Mouse (Mus musculus) forebrain, embryonic 14.5 days (tissue): ENCODE results near the gene Pacrg. TPM values are rescaled to one million over a fixed set of nuclear protein-coding genes. Genes with fewer than 3 reads are reported as not detected.
A peak's percentile ranks its signal among the peaks of the same experiment; 100 is the strongest.

ENCODE experiments used
- ATAC-seq: fragments of 200-750 bp; cut with Nextera tagmentation; 2 replicates; pipeline ENCODE4 v1.8.0; 2017; ENCODE audit warnings: mild to moderate bottlenecking, moderate library complexity
- DNase-seq: peaks from one replicate; pipeline ENCODE4 v3.0.0-alpha.2; 2015; ENCODE audit warnings: low spot score
- H3K27ac ChIP-seq: fragments of 300-500 bp; sonication (generic); 2 replicates; pipeline ENCODE4 v1.5.1; 2014; ENCODE audit warnings: low read depth, mild to moderate bottlenecking, control low read depth, low read length, moderate library complexity
- H3K27me3 ChIP-seq: fragments of 300-500 bp; sonication (generic); replicated peaks from 2 replicates; pipeline ENCODE4 v1.6.1; 2014; ENCODE audit warnings: low read length, control low read depth, mixed read lengths; ENCODE audit not compliant: control insufficient read depth, insufficient read depth
- H3K36me3 ChIP-seq: fragments of 300-500 bp; sonication (generic); 2 replicates; pipeline ENCODE4 v1.6.1; 2014; ENCODE audit warnings: low read length, control low read depth; ENCODE audit not compliant: control insufficient read depth, insufficient read depth
- H3K4me1 ChIP-seq: fragments of 300-500 bp; sonication (generic); 2 replicates; pipeline ENCODE4 v1.6.1; 2014; ENCODE audit warnings: antibody characterized with exemption, low read length, control low read depth; ENCODE audit not compliant: control insufficient read depth, insufficient read depth
- H3K4me2 ChIP-seq: fragments of 300-500 bp; sonication (generic); 2 replicates; pipeline ENCODE4 v1.6.1; 2014; ENCODE audit warnings: mild to moderate bottlenecking, control low read depth, low read length
- H3K4me3 ChIP-seq: fragments of 300-500 bp; sonication (generic); 2 replicates; pipeline ENCODE4 v1.5.1; 2014; ENCODE audit warnings: low read depth, low read length, control low read depth
- H3K9ac ChIP-seq: fragments of 300-500 bp; sonication (generic); 2 replicates; pipeline ENCODE4 v1.6.1; 2014; ENCODE audit warnings: mild to moderate bottlenecking, low read length, control low read depth, moderate library complexity
- H3K9me3 ChIP-seq: fragments of 300-500 bp; sonication (generic); replicated peaks from 2 replicates; pipeline ENCODE4 v1.6.1; 2016; ENCODE audit warnings: low read length, control low read depth, mixed read lengths; ENCODE audit not compliant: control insufficient read depth
- WGBS: fragments of 180-500 bp; shearing (Covaris S2); extraction: QIAGEN DNeasy Blood & Tissue Kit; methylation state at CpG from one replicate; pipeline ENCODE4 v1.1.7; 2014; 5-methylcytosine and 5-hydroxymethylcytosine counted together
- polyA plus RNA-seq: library from polyadenylated mRNA; unstranded; fragments of >200 nt; fragmentation: Nextera tagmentation; extraction: Ambion mirVana; gene quantifications from 2 replicates; pipeline ENCODE4 v1.2.1, GENCODE M21; 2014

Gene Pacrg
- polyA plus RNA-seq, 1 experiment from 2014 or later, result 7.8 TPM

GRCm38 (mm10) chr17:10766735-10767406 is 73.2 kb downstream of the Pacrg start:
- H3K27me3 ChIP-seq, result no peaks in the 10 kb centered on the region
- DNase-seq (no peak), ATAC-seq (no peak)
- no peak overlapping the region for H3K9ac ChIP-seq
- no peaks in the 10 kb centered on the region for H3K9me3 ChIP-seq
- H3K4me2 ChIP-seq, result no peak overlapping the region
- WGBS, result 86% methylated on average over 10 of the region's 10 CpGs
- no peak overlapping the region for H3K4me3 ChIP-seq
- no peak overlapping the region for H3K27ac ChIP-seq
- H3K4me1 ChIP-seq, result peaks cover 7% of the 10 kb centered on the region
- H3K36me3 ChIP-seq, result no peaks in the 10 kb centered on the region

DNA sequence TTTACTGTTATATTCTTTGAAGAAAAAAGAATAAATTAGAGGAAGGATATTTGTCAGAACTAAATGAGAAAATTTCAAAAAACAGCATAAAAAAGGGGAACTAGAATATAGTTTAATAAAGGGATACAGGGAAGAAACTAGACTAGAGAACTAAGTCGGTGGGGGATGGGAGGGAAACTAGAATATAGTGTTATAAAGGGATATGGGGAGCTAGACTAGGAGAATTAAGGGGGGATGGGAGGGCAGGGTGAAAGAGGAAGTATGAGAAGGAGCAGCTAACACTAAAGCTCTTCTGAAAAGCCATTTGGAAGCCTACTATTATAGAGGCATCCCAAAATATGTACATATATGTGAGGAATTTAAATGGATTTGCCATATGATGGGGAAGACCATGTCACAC is 75.8 kb downstream of the Pacrg start:
- no peak for DNase-seq
- Histone ChIP-seq H3K4me1 (no peaks in the 10 kb centered on the region), H3K27ac (no peak overlapping the region), H3K9ac (no peak overlapping the region), H3K9me3 (no peaks in the 10 kb centered on the region), H3K4me3 (no peak overlapping the region), H3K27me3 (no peaks in the 10 kb centered on the region), H3K36me3 (no peaks in the 10 kb centered on the region), H3K4me2 (no peak overlapping the region)
- WGBS, result 100% methylated on average over 1 of the region's 1 CpGs
- no peak for ATAC-seq

GRCm38 (mm10) chr17:10757455-10757854 is 82.7 kb downstream of the Pacrg start:
- no peaks in the 10 kb centered on the region for H3K27me3 ChIP-seq
- WGBS, result 98% methylated on average over 5 of the region's 5 CpGs

DNA sequence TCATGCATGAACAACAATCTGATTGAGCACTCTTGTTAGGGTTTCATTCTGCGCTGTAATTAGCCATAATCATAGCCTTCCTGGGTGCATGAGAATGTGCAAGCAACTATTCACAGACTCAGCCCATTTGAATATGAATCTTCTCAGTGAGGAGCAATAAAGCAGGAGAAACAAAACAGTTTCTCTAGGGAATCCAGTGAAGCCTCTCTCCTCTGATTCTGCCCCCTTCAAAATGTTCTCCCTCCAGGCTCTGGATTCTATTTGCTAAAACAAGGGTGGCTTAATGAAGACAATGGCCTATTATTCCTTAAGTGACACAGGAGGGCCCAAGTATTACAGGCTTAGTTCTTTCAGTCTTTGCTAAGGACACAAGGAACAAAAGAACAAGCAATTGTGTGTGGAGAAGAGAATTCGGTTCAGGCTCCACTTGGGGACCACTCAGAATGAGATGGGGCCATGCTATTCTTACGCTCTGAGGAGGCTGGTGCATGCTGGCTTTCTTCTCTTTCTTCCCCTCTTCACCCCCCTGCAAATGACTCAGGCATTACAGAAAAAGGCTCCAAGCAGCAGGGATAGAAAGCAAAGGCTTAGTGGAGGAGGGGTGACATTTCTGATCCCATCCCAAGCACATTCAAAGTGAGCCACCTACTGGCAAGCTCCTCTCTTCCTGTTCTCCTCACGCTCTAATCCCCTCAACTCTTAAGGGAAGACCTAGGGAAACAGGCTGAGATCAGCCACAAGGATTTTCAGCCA is 95.2 kb downstream of the Pacrg start:
- H3K4me2 ChIP-seq, result peak overlapping the region; percentile 17; the same call in 1 of the 2 replicates

More at GRCm38 (mm10) chr17:10757455-10757854, 82.7 kb downstream of the Pacrg start:
- DNase-seq (no peak), ATAC-seq (no peak)
- H3K4me1 ChIP-seq, result no peaks in the 10 kb centered on the region
- H3K4me2 ChIP-seq, result no peak overlapping the region
- no peak overlapping the region for H3K4me3 ChIP-seq
- no peak overlapping the region for H3K9ac ChIP-seq
- H3K27ac ChIP-seq, result no peak overlapping the region
- H3K36me3 ChIP-seq, result no peaks in the 10 kb centered on the region
- H3K9me3 ChIP-seq, result no peaks in the 10 kb centered on the region

GRCm38 (mm10) chr17:10740083-10740482 is 100.0 kb downstream of the Pacrg start:
- no peak for DNase-seq
- Histone ChIP-seq H3K9ac (no peak overlapping the region), H3K27me3 (no peaks in the 10 kb centered on the region), H3K27ac (no peak overlapping the region), H3K36me3 (no peaks in the 10 kb centered on the region), H3K4me2 (no peak overlapping the region), H3K9me3 (no peaks in the 10 kb centered on the region), H3K4me3 (no peak overlapping the region), H3K4me1 (peaks cover 13% of the 10 kb centered on the region)
- 90% methylated on average over 2 of the region's 2 CpGs for WGBS
- no peak for ATAC-seq

More for the DNA sequence above, 95.2 kb downstream of the Pacrg start:
- DNase-seq (peak; percentile 96), ATAC-seq (peak; percentile 94)
- Histone ChIP-seq H3K9ac (no peak overlapping the region), H3K9me3 (no peaks in the 10 kb centered on the region), H3K27me3 (no peaks in the 10 kb centered on the region), H3K4me3 (no peak overlapping the region), H3K36me3 (no peaks in the 10 kb centered on the region), H3K4me1 (peaks cover 16% of the 10 kb centered on the region), H3K27ac (peak overlapping the region; percentile 77)
- WGBS, result 2% methylated on average over 4 of the region's 4 CpGs

- H3K36me3 ChIP-seq, result no peaks in the 10 kb centered on the region
- ATAC-seq, result no peak
- H3K4me3 ChIP-seq, result no peak overlapping the region
- H3K9ac ChIP-seq, result no peak overlapping the region
- no peaks in the 10 kb centered on the region for H3K9me3 ChIP-seq
- DNase-seq, result no peak
- no peak overlapping the region for H3K4me2 ChIP-seq
- peaks cover 20% of the 10 kb centered on the region for H3K4me1 ChIP-seq
- no peaks in the 10 kb centered on the region for H3K27me3 ChIP-seq
- H3K27ac ChIP-seq, result no peak overlapping the region
These were observed 102.1 kb downstream of the Pacrg start for GRCm38 (mm10) chr17:10737966-10738365.

- Histone ChIP-seq H3K27me3 (no peaks in the 10 kb centered on the region), H3K9ac (no peak overlapping the region), H3K4me2 (0 out of 2 replicates have a peak overlapping the region, but pooled peaks have one; percentile 24), H3K36me3 (no peaks in the 10 kb centered on the region), H3K4me3 (no peak overlapping the region), H3K9me3 (no peaks in the 10 kb centered on the region), H3K27ac (peak overlapping the region; percentile 44; the same call in 1 of the 2 replicates), H3K4me1 (peaks cover 24% of the 10 kb centered on the region)
- 40% methylated on average over 6 of the region's 6 CpGs for WGBS
- no peak for ATAC-seq
- no peak for DNase-seq
These were observed 105.4 kb downstream of the Pacrg start for GRCm38 (mm10) chr17:10734733-10735132.

DNA sequence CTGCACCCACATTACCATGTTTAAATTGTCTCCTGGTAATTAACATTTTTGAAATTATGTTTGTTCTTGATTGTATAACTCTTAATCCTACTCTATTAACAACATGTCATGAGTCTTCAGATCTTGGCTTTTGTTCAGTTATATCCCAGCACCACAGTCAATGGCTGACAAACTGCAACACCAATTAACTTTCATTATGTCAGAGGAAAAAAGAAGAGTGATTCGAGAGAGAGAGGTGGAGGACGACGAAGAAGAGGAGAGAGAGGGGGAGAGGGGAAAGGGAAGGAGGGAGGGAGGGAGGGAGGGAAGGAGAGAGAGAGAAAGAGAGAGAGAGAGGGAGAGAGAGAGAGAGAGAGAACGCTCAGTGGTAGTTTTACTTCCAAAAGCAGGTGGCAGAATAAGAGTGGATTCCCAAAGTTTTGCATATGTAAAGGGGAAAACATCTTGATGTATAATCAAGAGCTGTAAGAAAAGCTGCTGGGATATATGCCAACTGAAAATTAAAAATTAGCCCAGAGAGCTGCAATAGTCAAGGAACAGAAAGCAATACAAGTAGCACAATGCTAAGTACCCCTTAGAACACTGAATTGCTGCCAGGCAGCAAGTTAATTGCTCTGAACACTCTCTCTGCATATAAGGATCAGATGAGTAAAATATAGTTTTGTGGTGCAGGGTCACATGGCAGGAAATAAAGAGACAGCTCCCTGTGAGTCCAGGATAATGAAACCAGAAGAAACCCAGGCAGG is 107.6 kb downstream of the Pacrg start:
- ATAC-seq (peak; percentile 88), DNase-seq (peak; percentile 91)
- Histone ChIP-seq H3K27me3 (no peaks in the 10 kb centered on the region), H3K9me3 (no peaks in the 10 kb centered on the region), H3K4me2 (no peak overlapping the region), H3K27ac (no peak overlapping the region), H3K9ac (no peak overlapping the region), H3K36me3 (no peaks in the 10 kb centered on the region), H3K4me3 (no peak overlapping the region), H3K4me1 (peaks cover 24% of the 10 kb centered on the region)
- WGBS, result 2% methylated on average over 4 of the region's 4 CpGs
